Mouse (Mus musculus) c-Kit-positive CD71-negative TER-119-negative erythroid progenitor cells, embryonic 14.5 days (primary cell): ENCODE measurements around the gene Neil3.
A peak's percentile ranks its signal among the peaks of the same experiment; 100 is the strongest.
"Not testable (repeated sequence)": the region's sequence is repeated elsewhere in the genome, so short reads cannot be mapped to it uniquely, and the experiment has no call there.

Source experiments
- DNase-seq: peaks from one replicate; pipeline ENCODE4 v3.0.0-alpha.2; 2013; ENCODE audit warnings: low read depth

Neil3 gene

DNA sequence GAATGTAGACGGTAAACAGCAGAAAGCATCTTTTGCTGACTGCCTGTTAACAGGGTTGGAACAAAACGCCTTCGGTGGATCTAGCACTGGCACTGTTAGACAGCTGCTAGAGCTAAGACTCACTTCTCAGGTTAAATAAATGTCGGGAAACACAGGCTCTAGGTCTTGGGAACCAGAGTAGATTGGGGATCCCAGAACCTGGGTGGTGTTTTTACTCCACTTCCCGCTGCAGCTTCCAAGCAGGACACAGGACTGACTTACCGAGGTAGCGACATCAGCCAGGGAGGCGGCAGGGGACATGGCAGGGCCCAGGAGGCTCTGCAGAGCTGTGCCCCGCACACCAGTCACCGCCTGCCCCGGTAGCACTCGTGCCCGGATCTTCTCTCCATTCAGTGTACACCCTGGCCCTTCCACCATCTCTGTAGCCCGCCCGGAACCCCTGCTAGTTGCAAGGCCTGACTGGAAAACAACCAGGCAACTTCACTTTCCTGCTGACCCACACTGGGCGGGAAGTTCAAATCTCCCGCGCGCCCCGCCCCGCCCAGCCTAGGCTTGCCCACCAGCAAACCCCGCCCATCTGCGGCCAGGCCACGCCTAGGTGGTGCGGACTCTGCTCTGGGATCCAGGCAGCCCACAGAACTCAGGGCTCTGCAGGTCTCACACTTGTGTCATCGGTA lies at the start of gene Neil3:
Gene Neil3, minus strand, starts transcription at position 571 of the 677 bp plus-strand sequence.
- peak; percentile 70 for DNase-seq

DNA sequence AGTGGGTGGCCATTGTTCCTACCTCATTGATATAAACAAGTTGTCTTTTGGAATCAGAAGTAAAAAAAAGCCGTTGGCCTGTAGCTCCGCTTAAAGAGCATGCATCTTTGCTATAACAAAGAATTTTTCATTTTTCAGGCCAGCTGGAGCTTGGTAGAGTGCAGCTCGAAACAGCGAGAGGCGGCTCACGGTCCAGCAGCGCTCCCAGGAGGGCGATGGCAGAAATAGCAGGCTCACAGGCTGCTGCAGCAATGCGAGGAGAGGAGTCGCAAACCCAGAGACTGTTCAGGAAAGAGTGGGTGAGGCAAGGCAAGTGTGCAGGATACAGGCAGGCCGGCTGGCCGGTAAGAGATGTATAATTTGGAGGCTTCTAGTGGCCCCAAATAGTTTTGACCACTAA lies 42.0 kb upstream of the Neil3 start:
- no peak for DNase-seq

DNA sequence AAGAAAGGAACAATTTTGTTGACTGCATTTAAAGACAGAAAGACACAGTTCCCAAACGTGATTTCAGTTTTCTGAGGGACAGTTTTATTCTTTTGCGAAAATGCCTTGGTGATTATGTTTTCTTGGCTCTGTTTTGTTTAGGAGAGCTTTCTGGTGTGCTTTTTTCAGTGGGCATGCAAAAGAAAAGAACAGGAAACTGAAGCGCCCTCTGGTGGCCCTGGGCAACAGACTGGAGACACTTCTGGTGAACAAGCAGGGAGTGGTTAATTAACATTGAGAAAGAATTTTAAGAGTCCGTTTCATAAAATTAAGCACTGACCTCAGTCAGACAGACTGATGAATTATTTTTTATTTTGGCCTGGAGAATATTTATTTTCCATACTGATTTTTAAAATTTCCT lies 25.1 kb upstream of the Neil3 start:
- DNase-seq, result peak; percentile 36

DNA sequence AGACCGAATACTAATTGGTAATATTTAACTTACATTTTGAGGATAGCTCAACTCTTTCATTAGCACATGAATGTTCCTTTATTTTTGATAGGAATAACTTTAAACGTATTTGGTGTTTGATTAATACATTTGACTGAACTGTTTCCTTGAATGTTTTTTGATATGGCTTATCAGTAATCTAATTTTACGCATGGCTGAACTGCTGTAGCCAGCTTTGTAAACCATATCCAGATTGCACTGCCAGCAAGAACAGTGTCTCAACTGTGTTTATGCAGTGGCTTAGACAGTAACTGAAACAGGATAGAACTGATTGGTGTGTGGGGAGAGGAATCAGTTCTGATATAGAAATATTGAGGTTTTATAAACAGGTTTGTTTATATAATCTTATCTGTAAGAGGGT lies 22.6 kb upstream of the Neil3 start:
- no peak for DNase-seq

DNA sequence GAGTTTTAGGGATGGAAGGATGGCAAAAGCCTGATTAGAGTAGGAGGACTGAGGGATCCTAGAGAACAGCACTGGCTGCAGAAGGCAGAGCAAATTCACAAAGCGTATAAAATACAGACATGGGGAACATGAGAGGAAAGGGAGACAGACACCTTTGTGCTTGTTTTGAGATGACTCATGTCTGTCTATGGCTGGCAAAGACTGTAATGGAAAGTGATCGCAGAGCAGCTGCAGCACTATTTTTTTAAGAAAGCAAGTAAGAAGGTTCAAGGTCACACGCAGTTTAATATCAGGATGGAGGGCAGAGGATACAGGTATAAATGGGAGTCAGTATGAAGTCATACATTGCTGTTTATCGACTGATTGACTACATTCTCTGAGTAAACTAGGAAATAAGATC lies 8.2 kb downstream of the Neil3 start:
- DNase-seq, result no peak

DNA sequence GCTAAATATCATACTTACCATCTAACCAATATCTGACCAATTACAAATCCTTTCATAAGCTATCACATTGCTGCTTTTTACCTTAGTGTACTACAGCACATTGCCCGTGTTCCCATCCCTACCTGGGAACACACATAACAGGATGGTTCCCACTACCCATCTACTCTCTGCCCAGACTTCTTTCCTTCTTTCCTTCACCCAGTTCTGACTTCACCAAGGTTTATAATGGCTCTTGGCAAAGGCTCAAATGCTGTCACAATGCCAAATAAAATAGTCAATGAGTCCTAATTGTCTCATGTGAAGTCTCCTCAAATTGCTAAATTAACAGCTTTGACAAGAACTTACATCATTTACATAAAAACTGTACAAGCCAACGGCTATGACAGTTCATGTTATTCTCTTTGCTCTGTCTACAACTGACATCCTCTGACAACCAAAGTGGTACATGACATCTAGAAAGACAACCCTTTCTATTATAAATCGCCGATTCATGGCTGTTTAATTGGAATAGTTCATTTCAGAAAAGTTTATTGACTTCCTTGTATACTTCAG lies 9.9 kb downstream of the Neil3 start:
- no peak for DNase-seq

DNA sequence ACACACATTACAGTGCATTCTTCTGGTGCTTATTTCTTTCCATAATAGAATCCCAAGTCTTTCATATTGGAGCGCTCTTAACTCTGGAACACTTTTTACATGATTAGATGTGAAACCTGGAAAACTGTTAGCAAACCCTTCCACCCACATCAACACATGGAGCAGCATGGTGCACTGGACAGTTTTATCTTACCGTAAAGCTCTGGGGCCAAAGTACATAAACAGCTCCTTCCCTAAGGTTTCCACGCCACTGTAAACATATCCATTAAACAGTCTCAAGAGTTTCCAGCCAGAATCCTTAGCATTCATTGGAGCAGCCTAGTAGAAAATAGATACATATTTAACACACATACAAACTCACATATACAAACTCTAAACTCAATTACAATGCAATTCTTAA lies 15.4 kb downstream of the Neil3 start:
- DNase-seq, result no peak

DNA sequence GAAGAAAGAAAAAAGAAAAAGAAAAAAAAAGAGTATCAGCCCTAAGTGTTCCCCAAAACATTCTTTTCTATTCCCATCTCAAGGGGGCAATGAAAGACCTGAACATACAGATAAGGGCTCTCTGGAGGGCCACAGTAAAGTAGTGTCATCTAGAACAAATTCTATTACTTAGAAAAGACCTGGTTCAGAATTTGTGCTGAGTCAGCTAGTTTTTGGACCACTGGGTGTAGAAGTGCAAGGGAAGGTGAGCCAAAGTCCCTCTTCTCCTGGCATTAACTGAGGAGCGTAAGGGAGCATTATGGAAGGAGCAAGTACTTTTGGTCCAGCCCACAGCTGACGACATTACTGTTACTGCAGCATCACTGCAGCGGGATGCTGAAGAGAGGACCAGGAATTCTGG lies 19.7 kb downstream of the Neil3 start:
- no peak for DNase-seq

DNA sequence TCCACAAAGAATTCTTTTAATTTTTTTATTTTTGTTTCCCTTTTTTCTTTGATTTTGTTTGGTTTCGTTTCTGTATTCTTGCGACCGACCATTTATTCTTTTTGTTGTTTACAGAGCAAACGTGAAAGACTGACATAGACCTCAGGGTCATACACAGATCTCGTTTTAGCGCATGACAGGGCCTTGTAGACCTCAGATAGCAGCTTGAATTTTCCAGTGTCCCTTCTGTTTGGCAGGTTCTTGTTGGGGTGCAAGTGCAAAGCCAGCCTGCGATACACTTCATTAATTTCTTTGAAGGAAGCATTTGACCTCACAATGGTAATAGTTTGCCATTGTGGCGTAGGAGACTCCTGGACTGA lies 24.6 kb downstream of the Neil3 start:
- no peak for DNase-seq

DNA sequence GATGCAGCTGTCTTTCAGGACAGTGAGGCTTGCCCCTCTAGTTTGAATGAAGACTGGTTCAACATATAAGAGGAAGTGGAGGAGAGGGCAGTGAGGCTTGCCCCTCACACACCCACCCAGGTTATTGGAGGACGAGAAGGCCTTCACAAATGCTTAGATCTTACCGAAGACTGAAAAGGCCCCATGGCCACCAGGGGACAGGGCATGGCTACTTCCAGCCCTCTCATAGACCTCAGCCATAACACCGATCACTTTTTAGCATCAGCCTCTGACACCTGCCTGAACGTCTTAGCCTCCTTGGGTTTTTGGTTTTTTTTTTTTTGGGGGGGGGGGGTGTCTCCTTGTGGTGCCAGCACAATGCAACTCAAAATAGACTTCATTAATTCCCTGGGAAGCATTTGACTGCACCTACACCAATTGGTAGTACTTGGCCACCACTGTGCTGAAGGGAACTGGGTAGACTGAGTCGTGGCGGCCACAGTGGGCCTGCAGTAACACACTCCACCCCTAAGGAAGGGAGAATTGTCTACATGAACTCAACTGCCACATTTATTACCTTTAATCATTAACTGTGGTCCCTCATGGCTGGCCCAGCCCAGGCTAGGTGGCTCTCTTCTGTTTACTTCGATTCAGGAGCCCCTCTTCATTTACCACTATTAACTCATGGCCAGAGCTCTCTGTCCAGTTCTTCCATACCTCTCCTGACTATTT lies 25.1 kb downstream of the Neil3 start:
- DNase-seq, result no peak

DNA sequence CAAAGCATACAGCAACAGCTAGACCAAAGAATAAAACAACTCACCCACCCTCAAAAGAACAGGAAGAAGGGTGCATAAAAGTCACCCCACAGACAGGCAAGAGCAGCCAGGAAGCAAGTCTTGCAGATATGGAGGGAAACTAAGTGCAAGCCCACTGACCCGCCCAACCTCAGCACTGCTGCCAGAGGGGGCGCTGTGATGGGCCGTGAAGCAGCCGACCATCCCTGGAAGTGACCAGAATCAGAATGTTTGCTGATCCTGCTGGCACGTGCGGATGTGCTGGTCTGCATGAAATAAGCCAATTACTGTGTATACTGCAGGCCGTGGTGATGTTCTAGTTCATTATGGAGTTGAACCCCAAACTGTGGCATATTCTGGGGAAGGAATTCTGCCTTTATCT lies 26.6 kb downstream of the Neil3 start:
- no peak for DNase-seq

DNA sequence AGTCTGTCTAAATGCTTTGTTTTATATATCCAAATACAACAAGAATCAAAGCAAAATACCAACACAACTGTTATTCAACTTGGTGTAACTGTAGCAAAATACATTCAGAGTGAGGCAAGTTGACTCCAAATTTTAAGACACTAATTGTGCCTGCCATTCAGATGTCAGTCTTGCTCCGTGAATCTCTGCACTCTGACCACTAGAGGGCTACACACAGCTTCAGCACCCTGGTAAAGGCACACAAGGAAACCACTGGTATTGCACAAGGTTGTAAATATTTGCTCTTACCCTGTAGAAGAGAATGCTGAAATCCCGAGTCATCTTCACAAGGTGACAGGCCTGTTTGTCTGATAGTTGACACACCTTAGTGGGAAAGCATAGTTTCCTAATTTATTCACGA lies 31.8 kb downstream of the Neil3 start:
- DNase-seq, result peak; percentile 28

DNA sequence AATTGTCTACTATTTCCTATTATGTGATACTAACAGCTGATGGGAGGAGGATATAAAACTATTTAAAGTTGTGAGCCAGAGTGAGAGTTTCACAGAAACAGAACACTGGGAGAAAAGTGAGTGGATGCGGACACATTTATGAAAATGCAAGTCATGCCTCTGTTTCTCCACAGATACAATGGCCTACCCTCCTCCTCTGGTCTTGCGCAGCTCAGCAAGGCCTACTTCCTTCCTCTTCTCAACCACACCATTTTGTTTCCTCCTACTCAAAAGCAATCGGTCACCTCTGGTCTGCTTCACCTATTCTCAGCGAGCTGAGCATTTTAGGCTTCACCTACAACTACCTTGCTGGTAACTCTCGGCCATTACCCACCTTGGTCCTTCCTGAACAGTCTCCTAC lies 34.0 kb downstream of the Neil3 start:
- DNase-seq, result no peak

DNA sequence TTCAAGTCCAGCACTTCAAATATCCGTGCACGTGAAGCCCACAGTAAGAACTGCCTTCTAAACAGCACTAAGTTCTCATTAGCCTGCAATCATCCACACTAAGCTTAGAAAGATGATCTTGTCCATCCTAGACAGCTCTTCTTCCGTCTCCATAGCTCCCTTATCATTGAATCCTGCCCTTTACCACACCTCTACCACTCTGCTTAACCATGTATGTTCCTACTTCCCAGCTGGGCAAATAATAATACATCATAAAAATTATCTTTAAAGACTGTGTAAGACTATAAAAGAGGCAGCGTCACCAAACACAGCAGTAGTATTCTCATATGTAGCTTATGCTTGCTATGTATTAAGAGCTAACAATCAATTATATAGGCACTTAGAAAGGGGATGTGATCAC lies 35.2 kb downstream of the Neil3 start:
- DNase-seq, result no peak

DNA sequence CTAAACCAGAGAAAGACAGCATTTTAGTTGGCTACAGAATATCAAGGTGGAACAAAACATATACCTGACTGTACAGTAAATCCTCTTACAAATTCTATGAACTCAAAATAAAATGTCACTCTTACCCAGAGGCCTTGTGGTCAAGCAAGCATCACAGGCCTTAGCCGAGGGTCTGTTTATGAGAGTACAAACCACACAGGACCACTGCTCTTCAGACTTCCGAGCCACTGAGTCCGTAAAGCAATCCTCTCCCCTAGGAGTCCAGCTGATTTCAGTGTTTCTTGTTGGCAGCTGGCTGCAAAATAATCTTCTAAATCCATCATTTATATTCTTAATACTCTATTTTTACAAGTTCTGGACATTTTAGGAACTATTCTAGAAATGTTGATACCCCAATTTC lies 38.0 kb downstream of the Neil3 start:
- no peak for DNase-seq

DNA sequence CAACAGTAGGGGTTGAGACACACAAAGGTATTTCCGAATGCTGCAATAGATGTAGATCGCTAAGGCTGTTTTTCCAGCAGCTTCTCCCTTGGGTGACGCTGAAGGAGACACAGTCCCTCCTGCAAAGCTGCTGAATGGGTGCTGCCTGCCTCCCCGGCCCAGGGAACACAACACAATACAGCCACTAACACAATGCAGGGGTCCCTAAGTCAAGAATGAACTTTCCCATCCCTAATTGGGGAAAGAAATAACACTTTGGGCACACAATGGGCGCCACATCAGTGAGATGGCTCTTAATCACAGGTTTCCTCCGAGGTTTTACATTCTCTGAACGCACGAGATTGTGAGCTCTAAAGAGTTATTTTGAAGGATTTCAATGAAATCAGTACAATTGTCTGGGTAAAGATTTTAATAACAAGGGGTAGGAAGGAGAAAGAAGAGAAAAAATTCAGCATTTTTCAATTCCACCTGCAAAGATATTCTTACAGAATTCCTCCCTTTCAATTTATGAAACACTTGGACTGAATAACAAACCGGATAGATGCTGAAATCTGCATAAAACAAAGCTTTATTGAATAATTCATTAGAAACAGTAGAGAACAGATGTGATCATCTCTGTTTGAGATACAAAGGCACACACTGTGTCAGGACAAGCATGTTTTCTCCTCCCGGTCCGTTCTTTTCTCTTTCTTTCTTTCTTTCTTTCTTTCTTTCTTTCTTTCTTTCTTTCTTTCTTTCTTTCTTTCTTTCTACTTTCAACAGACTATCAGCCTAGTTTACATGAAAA lies 38.6 kb downstream of the Neil3 start:
- DNase-seq, result no peak

DNA sequence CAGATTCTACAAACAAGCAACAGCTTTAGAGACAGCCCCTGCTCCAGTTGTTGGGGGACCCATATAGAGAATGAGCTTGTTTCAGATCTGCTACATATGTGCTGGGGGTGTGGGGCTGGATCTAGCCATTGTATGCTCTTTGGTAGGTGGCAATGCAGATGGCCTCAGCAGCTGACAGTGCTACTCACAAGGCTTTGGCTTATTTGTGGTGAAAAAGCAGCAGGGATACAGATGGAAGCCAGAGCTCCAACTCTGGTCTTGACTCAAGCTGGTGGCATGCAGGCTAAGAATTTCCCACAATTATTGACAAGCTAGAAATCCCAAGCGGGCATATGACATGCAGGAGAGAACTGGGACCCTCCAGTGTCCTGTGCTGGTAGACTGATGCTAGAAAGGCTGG lies 40.8 kb downstream of the Neil3 start:
- no peak for DNase-seq

DNA sequence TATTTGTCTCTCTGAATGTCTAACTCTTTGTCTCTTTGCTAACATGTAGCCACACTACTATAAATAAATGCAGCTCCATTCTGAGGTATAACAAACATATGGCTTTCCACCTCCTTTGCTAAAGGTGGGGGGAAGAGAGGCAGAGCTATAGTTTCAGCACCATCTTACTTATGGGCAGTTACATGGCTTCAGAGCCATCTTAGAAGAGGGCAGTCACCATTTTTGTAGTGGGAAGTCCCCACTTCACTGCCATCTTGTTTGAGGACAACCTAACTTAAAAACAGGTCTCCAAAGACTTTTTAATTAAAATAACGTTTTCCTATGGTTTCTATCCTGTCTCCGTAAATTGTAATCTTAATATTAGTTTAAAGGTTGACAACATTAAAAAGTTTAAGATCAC lies 47.1 kb downstream of the Neil3 start:
- no peak for DNase-seq

DNA sequence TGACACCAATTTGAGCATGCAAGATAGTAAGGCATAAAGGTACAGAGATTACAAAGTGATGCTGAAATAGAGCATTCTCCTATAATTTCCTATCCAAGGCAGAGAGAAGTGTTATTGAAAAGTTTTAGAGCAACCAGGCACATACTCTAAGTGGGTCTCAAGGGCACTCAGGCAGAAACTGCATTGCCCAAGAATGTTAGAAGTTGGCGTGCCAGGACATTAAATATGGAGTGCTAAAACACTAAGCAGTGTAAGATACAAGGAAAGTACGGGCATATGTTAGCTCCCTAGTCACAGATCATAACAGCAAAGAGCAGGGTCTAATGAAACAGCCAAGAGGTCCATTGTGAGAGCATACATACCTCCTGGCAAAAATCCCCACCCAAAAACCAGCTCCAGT lies 65.3 kb downstream of the Neil3 start:
- DNase-seq, result no peak

DNA sequence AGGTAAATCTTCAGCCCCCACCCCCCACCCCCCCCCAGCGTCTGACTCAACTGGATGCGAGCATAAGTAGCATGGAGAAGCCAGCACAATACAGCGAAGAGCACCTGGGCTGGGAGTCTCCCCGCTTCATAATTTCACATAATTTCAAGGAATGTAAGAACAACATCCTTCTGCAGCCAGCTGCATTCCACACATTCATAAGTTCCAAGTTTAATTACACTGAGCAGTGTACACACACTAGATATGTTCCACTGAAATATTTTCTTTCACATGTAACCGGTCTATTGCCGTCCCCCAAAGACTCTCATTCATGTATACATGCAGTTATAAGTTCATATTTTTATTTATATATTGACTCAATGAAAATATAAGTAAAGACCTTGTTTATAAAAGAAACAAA lies 72.6 kb downstream of the Neil3 start:
- DNase-seq, result no peak

DNA sequence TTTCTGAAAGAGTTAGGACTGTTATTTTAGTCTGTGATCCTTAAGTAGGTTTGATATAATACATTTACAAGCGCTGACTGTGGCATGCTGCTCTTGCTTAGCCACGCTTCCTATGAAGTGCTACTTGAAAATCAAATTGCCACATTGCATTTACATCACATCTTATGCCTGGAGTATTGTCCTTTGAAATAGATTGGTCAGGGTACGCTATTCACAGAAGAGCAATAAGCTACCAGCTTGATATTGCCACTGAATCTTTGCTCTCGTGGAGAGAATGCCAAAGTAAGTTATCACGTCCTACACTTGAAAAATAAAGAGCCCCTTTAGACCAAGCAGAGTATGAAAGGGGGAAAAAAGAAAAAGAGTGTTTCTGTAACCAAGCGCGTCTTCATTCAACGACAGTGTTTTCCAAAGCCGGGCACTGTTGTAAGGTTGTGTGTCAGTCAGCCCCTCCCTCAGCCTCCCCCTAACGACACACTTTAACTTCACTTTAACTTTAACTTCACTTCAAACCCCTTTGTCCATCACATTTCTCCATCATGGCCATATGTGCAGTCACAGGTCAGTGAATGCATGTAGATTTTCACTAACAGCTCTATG lies 76.3 kb downstream of the Neil3 start:
- DNase-seq, result no peak

DNA sequence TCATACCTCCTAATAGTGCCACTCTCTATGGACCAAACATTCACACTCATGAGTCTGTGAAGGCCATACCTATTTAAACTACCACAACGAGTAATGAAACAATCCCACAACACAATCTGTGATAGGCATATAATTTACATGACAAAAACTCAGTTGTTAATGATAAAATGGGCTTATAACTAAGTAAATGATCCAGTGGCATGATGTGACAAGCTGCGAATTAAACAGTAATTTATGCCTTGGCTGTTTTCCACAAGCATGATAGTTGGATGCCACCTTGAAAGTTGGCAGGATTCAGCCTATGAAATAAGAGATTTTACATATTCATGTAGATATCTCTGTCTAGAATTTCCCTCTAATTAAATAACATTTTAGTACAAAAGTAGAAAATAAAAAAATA lies 99.3 kb downstream of the Neil3 start:
- DNase-seq, result no peak

DNA sequence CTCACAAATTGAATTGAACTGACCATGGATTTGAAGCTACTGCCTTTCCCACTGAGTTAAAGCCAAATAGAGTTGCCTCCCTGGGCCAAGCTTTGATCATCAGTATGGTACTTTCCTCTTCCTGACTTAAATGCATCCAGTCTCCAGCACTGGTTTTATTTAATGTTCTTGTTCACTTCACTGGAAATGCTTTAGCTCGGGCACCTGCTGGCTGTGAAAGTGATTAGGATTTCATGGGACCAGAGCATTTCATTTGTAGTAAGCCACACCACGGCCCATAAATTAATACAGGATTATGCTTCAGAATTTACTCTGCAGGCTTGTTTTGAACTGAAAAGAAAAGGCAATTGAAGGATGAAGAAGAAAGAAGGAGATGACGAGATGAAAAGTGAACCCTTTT lies 100.8 kb downstream of the Neil3 start:
- DNase-seq, result not testable (repeated sequence)
